Mouse (Mus musculus): ENCODE measurements around the gene Rem1. TPM values are rescaled to one million over a fixed set of nuclear protein-coding genes. Genes with fewer than 3 reads are reported as not detected.
"Not testable (repeated sequence)": the region's sequence is repeated elsewhere in the genome, so short reads cannot be mapped to it uniquely, and the experiment has no call there.

Gene Rem1
- total RNA-seq, 1 experiment, result 0.18 TPM

- no peak for DNase-seq (ENCODE audit: low read depth, low spot score)
- no peaks in the 10 kb centered on the region; a peak in 1 of 4 replicates for H3K4me1 ChIP-seq (ENCODE audit: control insufficient read depth in 2 of 2, insufficient read depth in 2 of 2, low read length in 2 of 2, poor library complexity in 1 of 2)
- in situ Hi-C loops (cut with MboI; ENCODE audit: low sequenced_read_pairs in 2 of 2, unreplicated experiment in 2 of 2), result no loop called here
- no peak overlapping the region for H3K4me3 ChIP-seq (ENCODE audit: insufficient read depth in 1 of 2, low read depth in 1 of 2, low read length in 2 of 2, poor library complexity in 1 of 2, severe bottlenecking in 1 of 2)
- no peaks in the 10 kb centered on the region for H3K9me3 ChIP-seq (ENCODE audit: control insufficient read depth, insufficient read depth, low read depth, low read length)
- TF ChIP-seq ZC3H11A (IDR thresholded peaks at IDR 0.05; ENCODE audit: borderline replicate concordance, low read depth, low read length) (no peak), ZNF384 (IDR thresholded peaks at IDR 0.05; ENCODE audit: low read depth, low read length) (no peak), MAFK (IDR thresholded peaks at IDR 0.05; ENCODE audit: insufficient read depth, low read depth, low read length) (no peak), HCFC1 (IDR thresholded peaks at IDR 0.05; ENCODE audit: borderline replicate concordance, insufficient read depth, low read length) (no peak), CHD2 (IDR thresholded peaks at IDR 0.05; ENCODE audit: low read depth, low read length) (no peak)
- no peak overlapping the region for H3K9ac ChIP-seq (ENCODE audit: insufficient read depth, low read depth, low read length, poor library complexity, severe bottlenecking)
- no peaks in the 10 kb centered on the region for H3K36me3 ChIP-seq (ENCODE audit: control insufficient read depth, insufficient read depth, low read length, poor library complexity, severe bottlenecking)
- no peak overlapping the region for H3K27ac ChIP-seq (ENCODE audit: insufficient read depth, low read depth, low read length, poor library complexity, severe bottlenecking)
Measured at GRCm38 (mm10) chr2:152661163-152661562, 34.4 kb downstream of the Rem1 start.

- DNase-seq (ENCODE audit: low read depth, low spot score); in situ Hi-C loops (cut with MboI; ENCODE audit: low sequenced_read_pairs in 2 of 2, unreplicated experiment in 2 of 2); H3K27ac ChIP-seq (ENCODE audit: insufficient read depth, low read depth, low read length, poor library complexity, severe bottlenecking); H3K36me3 ChIP-seq (ENCODE audit: control insufficient read depth, insufficient read depth, low read length, poor library complexity, severe bottlenecking); H3K4me3 ChIP-seq (ENCODE audit: insufficient read depth in 1 of 2, low read depth in 1 of 2, low read length in 2 of 2, poor library complexity in 1 of 2, severe bottlenecking in 1 of 2); H3K9ac ChIP-seq (ENCODE audit: insufficient read depth, low read depth, low read length, poor library complexity, severe bottlenecking); H3K9me3 ChIP-seq (ENCODE audit: control insufficient read depth, insufficient read depth, low read depth, low read length); H3K4me1 ChIP-seq (ENCODE audit: control insufficient read depth in 2 of 2, insufficient read depth in 2 of 2, low read length in 2 of 2, poor library complexity in 1 of 2): not testable (repeated sequence)
Measured at GRCm38 (mm10) chr2:152666191-152666590, 39.4 kb downstream of the Rem1 start.

- no peak for TF ChIP-seq MAFK (IDR thresholded peaks at IDR 0.05; ENCODE audit: insufficient read depth, low read depth, low read length)
- peak; percentile 73; the same call in 1 of the 2 replicates for TF ChIP-seq HCFC1 (IDR thresholded peaks at IDR 0.05; ENCODE audit: borderline replicate concordance, insufficient read depth, low read length)
- no peak for TF ChIP-seq CHD2 (IDR thresholded peaks at IDR 0.05; ENCODE audit: low read depth, low read length)
- TF ChIP-seq ZNF384 (IDR thresholded peaks at IDR 0.05; ENCODE audit: low read depth, low read length), result no peak
- H3K4me1 ChIP-seq (ENCODE audit: control insufficient read depth in 2 of 2, insufficient read depth in 2 of 2, low read length in 2 of 2, poor library complexity in 1 of 2), result peaks cover 2 to 26% of the 10 kb centered on the region in 2 experiments; a peak in 2 of 4 replicates
- DNase-seq (ENCODE audit: low read depth, low spot score), result peak; percentile 91
- no peaks in the 10 kb centered on the region for H3K9me3 ChIP-seq (ENCODE audit: control insufficient read depth, insufficient read depth, low read depth, low read length)
- peak within 1 kb of the TSS; percentile 72 for H3K27ac ChIP-seq (ENCODE audit: insufficient read depth, low read depth, low read length, poor library complexity, severe bottlenecking)
- in situ Hi-C loops (cut with MboI; ENCODE audit: low sequenced_read_pairs in 2 of 2, unreplicated experiment in 2 of 2), result no loop called here
- H3K36me3 ChIP-seq (ENCODE audit: control insufficient read depth, insufficient read depth, low read length, poor library complexity, severe bottlenecking), result peaks cover 21% of the 10 kb centered on the region; the same call in 1 of the 2 replicates
- peak within 1 kb of the TSS; percentile 96 for H3K9ac ChIP-seq (ENCODE audit: insufficient read depth, low read depth, low read length, poor library complexity, severe bottlenecking)
- peak within 1 kb of the TSS; percentile 86 to 95 for H3K4me3 ChIP-seq (ENCODE audit: insufficient read depth in 1 of 2, low read depth in 1 of 2, low read length in 2 of 2, poor library complexity in 1 of 2, severe bottlenecking in 1 of 2)
Measured at GRCm38 (mm10) chr2:152669256-152669638, 42.5 kb downstream of the Rem1 start, which contains the start of gene H13. H13 (plus strand) TSS chr2:152669461.

- Histone ChIP-seq H3K9ac (ENCODE audit: insufficient read depth, low read depth, low read length, poor library complexity, severe bottlenecking) (peak overlapping the region; percentile 96), H3K4me1 (ENCODE audit: control insufficient read depth in 2 of 2, insufficient read depth in 2 of 2, low read length in 2 of 2, poor library complexity in 1 of 2) (peaks cover 2 to 26% of the 10 kb centered on the region in 2 experiments; a peak in 2 of 4 replicates), H3K36me3 (ENCODE audit: control insufficient read depth, insufficient read depth, low read length, poor library complexity, severe bottlenecking) (peaks cover 21% of the 10 kb centered on the region; the same call in 1 of the 2 replicates), H3K27ac (ENCODE audit: insufficient read depth, low read depth, low read length, poor library complexity, severe bottlenecking) (peak overlapping the region; percentile 72), H3K4me3 (ENCODE audit: insufficient read depth in 1 of 2, low read depth in 1 of 2, low read length in 2 of 2, poor library complexity in 1 of 2, severe bottlenecking in 1 of 2) (peak overlapping the region; percentile 86 to 95), H3K9me3 (ENCODE audit: control insufficient read depth, insufficient read depth, low read depth, low read length) (no peaks in the 10 kb centered on the region)
- in situ Hi-C loops (cut with MboI; ENCODE audit: low sequenced_read_pairs in 2 of 2, unreplicated experiment in 2 of 2), result no loop called here
- no peak for TF ChIP-seq ZC3H11A (IDR thresholded peaks at IDR 0.05; ENCODE audit: borderline replicate concordance, low read depth, low read length)
- TF ChIP-seq HCFC1 (IDR thresholded peaks at IDR 0.05; ENCODE audit: borderline replicate concordance, insufficient read depth, low read length), result no peak
- no peak for TF ChIP-seq ZNF384 (IDR thresholded peaks at IDR 0.05; ENCODE audit: low read depth, low read length)
- no peak for TF ChIP-seq MAFK (IDR thresholded peaks at IDR 0.05; ENCODE audit: insufficient read depth, low read depth, low read length)
- TF ChIP-seq CHD2 (IDR thresholded peaks at IDR 0.05; ENCODE audit: low read depth, low read length), result no peak
- no peak for DNase-seq (ENCODE audit: low read depth, low spot score)
Measured at GRCm38 (mm10) chr2:152669639-152670484, 43.1 kb downstream of the Rem1 start.
